Mouse (Mus musculus) heart, embryonic 14.5 days (tissue): ENCODE measurements around the gene Dlst. TPM values are rescaled to one million over a fixed set of nuclear protein-coding genes. Genes with fewer than 3 reads are reported as not detected.

ENCODE experiments used
- ATAC-seq: fragments of 200-750 bp; cut with Nextera tagmentation; 2 replicates; pipeline ENCODE4 v1.8.0; 2017; ENCODE audit warnings: low read depth, moderate TSS enrichment; ENCODE audit not compliant: insufficient number of reproducible peaks, insufficient read depth, low FRiP score
- H3K27ac ChIP-seq, 2 experiments: fragments of 200-500 bp in 1 of 2; fragments of 300-500 bp in 1 of 2; sonication (generic) in 1 of 2; replicated peaks in 1 of 2; 2 replicates each; pipeline ENCODE4 v1.5.1; 2012 to 2014; ENCODE audit warnings: low read depth in 2 of 2, low read length in 2 of 2, control low read depth in 1 of 2, mild to moderate bottlenecking in 1 of 2, mixed read lengths in 1 of 2; ENCODE audit not compliant: control insufficient read depth in 1 of 2, insufficient read depth in 1 of 2
- H3K27me3 ChIP-seq: fragments of 300-500 bp; sonication (generic); 2 replicates; pipeline ENCODE4 v1.6.1; 2014; ENCODE audit warnings: mild to moderate bottlenecking, low read length, control low read depth; ENCODE audit not compliant: control insufficient read depth, insufficient read depth
- H3K36me3 ChIP-seq: fragments of 300-500 bp; sonication (generic); 2 replicates; pipeline ENCODE4 v1.6.1; 2014; ENCODE audit warnings: mild to moderate bottlenecking, control low read depth, low read length, mixed read lengths; ENCODE audit not compliant: control insufficient read depth, insufficient read depth
- H3K4me1 ChIP-seq, 2 experiments: fragments of 200-500 bp in 1 of 2; fragments of 300-500 bp in 1 of 2; sonication (generic) in 1 of 2; 2 replicates each; pipeline ENCODE4 v1.6.1; 2012 to 2014; ENCODE audit warnings: low read length in 2 of 2, control low read depth in 1 of 2, mixed read lengths in 1 of 2; ENCODE audit not compliant: control insufficient read depth in 2 of 2, insufficient read depth in 2 of 2
- H3K4me2 ChIP-seq: fragments of 300-500 bp; sonication (generic); 2 replicates; pipeline ENCODE4 v1.6.1; 2014; ENCODE audit warnings: mild to moderate bottlenecking, low read length
- H3K4me3 ChIP-seq, 2 experiments: fragments of 200-500 bp in 1 of 2; fragments of 300-500 bp in 1 of 2; sonication (generic) in 1 of 2; 2 replicates each; pipeline ENCODE4 v1.5.1; 2012 to 2014; ENCODE audit warnings: low read length in 2 of 2, mild to moderate bottlenecking in 2 of 2, control low read depth in 1 of 2, low read depth in 1 of 2, moderate library complexity in 1 of 2; ENCODE audit not compliant: control insufficient read depth in 1 of 2, insufficient read depth in 1 of 2
- H3K9ac ChIP-seq: fragments of 300-500 bp; sonication (generic); 2 replicates; pipeline ENCODE4 v1.6.1; 2014; ENCODE audit warnings: mild to moderate bottlenecking, low read length
- H3K9me3 ChIP-seq: fragments of 300-500 bp; sonication (generic); 2 replicates; pipeline ENCODE4 v1.6.1; 2016; ENCODE audit warnings: low read length, control low read depth; ENCODE audit not compliant: control insufficient read depth
- WGBS: fragments of 180-500 bp; shearing (Covaris S2); extraction: QIAGEN DNeasy Blood & Tissue Kit; methylation state at CpG from one replicate; pipeline ENCODE4 v1.1.7; 2014; 5-methylcytosine and 5-hydroxymethylcytosine counted together
- polyA plus RNA-seq: library from polyadenylated mRNA; unstranded; fragments of >200 nt; fragmentation: Nextera tagmentation; extraction: Ambion mirVana; gene quantifications from 2 replicates; pipeline ENCODE4 v1.2.1, GENCODE M21; 2014

Gene Dlst
- polyA plus RNA-seq, 1 experiment from 2014 or later, result 197 TPM

- 80% methylated on average over 3 of the region's 3 CpGs for WGBS
- Histone ChIP-seq H3K4me2 (no peak overlapping the region), H3K36me3 (peaks cover 46% of the 10 kb centered on the region), H3K27ac (no peak overlapping the region), H3K27me3 (no peaks in the 10 kb centered on the region), H3K4me3 (no peak overlapping the region), H3K4me1 (peaks cover 10 to 33% of the 10 kb centered on the region in 2 experiments), H3K9me3 (no peaks in the 10 kb centered on the region), H3K9ac (no peak overlapping the region)
- no peak for ATAC-seq
These were observed 3.3 kb downstream of the Dlst start for GRCm38 (mm10) chr12:85113917-85114316.

GRCm38 (mm10) chr12:85115678-85116077, 5.0 kb downstream of the Dlst start:
- no peak overlapping the region for H3K9ac ChIP-seq
- H3K27me3 ChIP-seq, result no peaks in the 10 kb centered on the region
- no peak overlapping the region for H3K27ac ChIP-seq
- no peak overlapping the region for H3K4me2 ChIP-seq
- peaks cover 63% of the 10 kb centered on the region for H3K36me3 ChIP-seq
- 71% methylated on average over 7 of the region's 7 CpGs for WGBS
- no peak overlapping the region for H3K4me3 ChIP-seq
- no peaks in the 10 kb centered on the region for H3K9me3 ChIP-seq
- peaks cover 7 to 28% of the 10 kb centered on the region in 2 experiments for H3K4me1 ChIP-seq
- no peak for ATAC-seq

- H3K4me2 ChIP-seq, result no peak overlapping the region
- H3K9ac ChIP-seq, result no peak overlapping the region
- H3K27ac ChIP-seq, result no peak overlapping the region
- H3K27me3 ChIP-seq, result no peaks in the 10 kb centered on the region
- H3K36me3 ChIP-seq, result peaks cover 94% of the 10 kb centered on the region
- no peaks in the 10 kb centered on the region for H3K9me3 ChIP-seq
- ATAC-seq, result no peak
- 86% methylated on average over 9 of the region's 9 CpGs for WGBS
- no peaks in the 10 kb centered on the region for H3K4me1 ChIP-seq
- H3K4me3 ChIP-seq, result no peak overlapping the region
These were observed 11.3 kb downstream of the Dlst start for GRCm38 (mm10) chr12:85121806-85122459.

GRCm38 (mm10) chr12:85123108-85123530, 12.5 kb downstream of the Dlst start:
- ATAC-seq, result no peak
- Histone ChIP-seq H3K9me3 (no peaks in the 10 kb centered on the region), H3K9ac (no peak overlapping the region), H3K4me2 (no peak overlapping the region), H3K4me1 (no peaks in the 10 kb centered on the region), H3K4me3 (no peak overlapping the region), H3K27ac (no peak overlapping the region), H3K36me3 (peaks cover 100% of the 10 kb centered on the region), H3K27me3 (no peaks in the 10 kb centered on the region)
- 87% methylated on average over 9 of the region's 9 CpGs for WGBS

DNA sequence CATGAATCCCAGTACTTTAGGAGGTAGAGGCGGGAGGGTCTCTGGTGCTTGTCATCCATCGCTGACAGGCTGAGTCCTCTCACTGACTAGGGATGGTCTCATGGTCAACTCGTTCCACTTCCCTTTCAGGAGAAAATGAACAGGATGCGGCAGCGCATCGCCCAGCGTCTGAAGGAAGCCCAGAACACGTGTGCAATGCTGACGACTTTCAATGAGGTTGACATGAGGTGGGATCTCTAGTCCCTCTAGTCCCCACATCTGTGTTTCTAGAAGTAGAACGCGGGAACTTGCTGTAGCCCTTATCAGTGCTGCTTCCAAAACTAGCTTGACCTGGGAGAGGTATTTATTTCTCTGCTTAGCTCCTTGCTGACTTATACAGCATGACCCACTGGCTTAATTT, 13.0 kb downstream of the Dlst start:
- no peak for ATAC-seq
- Histone ChIP-seq H3K36me3 (peaks cover 100% of the 10 kb centered on the region), H3K9me3 (no peaks in the 10 kb centered on the region), H3K27ac (no peak overlapping the region), H3K27me3 (no peaks in the 10 kb centered on the region), H3K9ac (no peak overlapping the region), H3K4me3 (no peak overlapping the region), H3K4me2 (no peak overlapping the region), H3K4me1 (no peaks in the 10 kb centered on the region)
- 83% methylated on average over 11 of the region's 11 CpGs for whole genome bisulfite sequencing

GRCm38 (mm10) chr12:85124751-85125150, 14.1 kb downstream of the Dlst start:
- WGBS, result 96% methylated on average over 5 of the region's 5 CpGs
- Histone ChIP-seq H3K9me3 (no peaks in the 10 kb centered on the region), H3K9ac (no peak overlapping the region), H3K27ac (no peak overlapping the region), H3K27me3 (no peaks in the 10 kb centered on the region), H3K4me1 (no peaks in the 10 kb centered on the region), H3K4me2 (no peak overlapping the region), H3K36me3 (peaks cover 98% of the 10 kb centered on the region), H3K4me3 (no peak overlapping the region)
- ATAC-seq, result no peak

GRCm38 (mm10) chr12:85126986-85127603, 16.5 kb downstream of the Dlst start:
- 78% methylated on average over 8 of the region's 8 CpGs for WGBS
- Histone ChIP-seq H3K27ac (no peak overlapping the region), H3K4me2 (no peak overlapping the region), H3K4me1 (no peaks in the 10 kb centered on the region), H3K4me3 (no peak overlapping the region), H3K9me3 (no peaks in the 10 kb centered on the region), H3K27me3 (no peaks in the 10 kb centered on the region), H3K9ac (no peak overlapping the region), H3K36me3 (peaks cover 97% of the 10 kb centered on the region)
- ATAC-seq, result no peak
